In genomic region chr14:39859294-39859693, GRCm38 (mm10) we compare ENCODE assay signal across 16 mouse cellular contexts.
DNase-seq lines count a peak whose midpoint lies in the region; ATAC-seq lines count a peak whose summit lies in the region.
"Had no signal": no experiment of that assay in that cellular context is flagged by ENCODE, and none has a peak within 500 bp of the region (broad histone marks: within the 10 kb centered on the region; RNA-seq: fewer than 3 reads in every experiment).

No protein-coding gene starts in this region.

- DNase-seq in cerebellum, postnatal 4 days (ENCODE audit: low spot score in 2 of 2): no peak
- DNase-seq in cerebellum, adult 8-10 months: peak; percentile 3
- peak; percentile 9 to 49 for DNase-seq in cerebellum, postnatal 14 days
- no peak for DNase-seq in heart, adult 11 months
- no peak for DNase-seq in gastrocnemius, postnatal 14 days
- no peak for DNase-seq in spleen, postnatal 4 days (ENCODE audit: low spot score in 2 of 2)
- DNase-seq: adrenal gland, postnatal 10 days; B cell, adult 2 months; heart, postnatal 36 days; kidney, adult 8-10 months had no signal

- intact Hi-C loops in gastrocnemius, postnatal 14 days (cut with DNase I; ENCODE audit: low total_unique reads): no loop called here

- peak; percentile 56; the same call in 1 of the 2 replicates for ATAC-seq in cerebellum, adult (ENCODE audit: insufficient number of reproducible peaks, low FRiP score, low TSS enrichment)
- ATAC-seq: CD4-positive, CD25-positive, alpha-beta regulatory T cell, adult 4 months; forebrain, embryonic 14.5 days; hindbrain, embryonic 16.5 days; inflammation-experienced regulatory T-cells, adult 6 months; intestine, postnatal 0 days had no signal

Comparison
In these comparisons a context has a peak if more than half of its experiments do, and no peak if none do; other contexts are left out.
1. DNase-seq: peak in cerebellum, adult 8-10 months (single experiment) and cerebellum, postnatal 14 days (2 of 2); none in cerebellum, postnatal 4 days (0 of 2), heart, adult 11 months (single experiment), gastrocnemius, postnatal 14 days (single experiment) and spleen, postnatal 4 days (0 of 2).